Mouse (Mus musculus) heart, embryonic 14.5 days (tissue): ENCODE measurements around the gene Ccdc184. TPM values are rescaled to one million over a fixed set of nuclear protein-coding genes. Genes with fewer than 3 reads are reported as not detected.

Experiments used
- polyA plus RNA-seq: library from polyadenylated mRNA; unstranded; fragments of >200 nt; fragmentation: Nextera tagmentation; extraction: Ambion mirVana; gene quantifications from 2 replicates; pipeline ENCODE4 v1.2.1, GENCODE M21; 2014

The Ccdc184 gene
- polyA plus RNA-seq, 1 experiment from 2014 or later: 1.3 TPM

Other genes starting within 250 kb of the Ccdc184 start
- gene Tmem106c, start 203.0 kb upstream of the Ccdc184 start, polyA plus RNA-seq: 38.1 and 40.6 TPM in 2 replicates
- gene Col2a1, start 162.5 kb upstream of the Ccdc184 start, polyA plus RNA-seq: 9.4 and 13.3 TPM in 2 replicates
- 108 and 111 TPM in 2 replicates for gene Pfkm, start 74.6 kb upstream of the Ccdc184 start, polyA plus RNA-seq
- gene Senp1, start 73.4 kb upstream of the Ccdc184 start, polyA plus RNA-seq: 21.2 and 22.7 TPM in 2 replicates
- 109 and 111 TPM in 2 replicates for gene Asb8, start 1.5 kb upstream of the Ccdc184 start, polyA plus RNA-seq
- gene Olfr288, start 28.4 kb downstream of the Ccdc184 start, polyA plus RNA-seq: not detected in 2 replicates
- gene Gm44579, start 53.8 kb downstream of the Ccdc184 start, polyA plus RNA-seq: not detected in 2 replicates
- not detected in 2 replicates for gene Olfr287, start 53.9 kb downstream of the Ccdc184 start, polyA plus RNA-seq
- gene Olfr286, start 67.3 kb downstream of the Ccdc184 start, polyA plus RNA-seq: not detected in 2 replicates
- gene H1fnt, start 90.1 kb downstream of the Ccdc184 start, polyA plus RNA-seq: not detected in 2 replicates
- 1.5 and 1.6 TPM in 2 replicates for gene Zfp641, start 129.0 kb downstream of the Ccdc184 start, polyA plus RNA-seq
- not detected in 2 replicates for gene Olfr285, start 150.2 kb downstream of the Ccdc184 start, polyA plus RNA-seq
- not detected in 2 replicates for gene Olfr284, start 173.8 kb downstream of the Ccdc184 start, polyA plus RNA-seq
- not detected in 2 replicates for gene Olfr283, start 213.8 kb downstream of the Ccdc184 start, polyA plus RNA-seq